Mouse (Mus musculus): ENCODE data around the gene Ttc28.

Gene Ttc28

GRCm38 (mm10) chr5:111218111-111218891, 338.7 kb downstream of the Ttc28 start:
- no peak for DNase-seq

- no peak for DNase-seq
Measured at GRCm38 (mm10) chr5:111218998-111219397, 339.4 kb downstream of the Ttc28 start.

- peak; percentile 59 for DNase-seq
Measured at GRCm38 (mm10) chr5:111220679-111221380, 341.2 kb downstream of the Ttc28 start.

GRCm38 (mm10) chr5:111222820-111223219, 343.2 kb downstream of the Ttc28 start:
- DNase-seq, result no peak

GRCm38 (mm10) chr5:111225306-111225705, 345.7 kb downstream of the Ttc28 start:
- DNase-seq, result no peak

- no peak for DNase-seq
Measured at GRCm38 (mm10) chr5:111226486-111226885, 346.9 kb downstream of the Ttc28 start.

- DNase-seq, result no peak
Measured at GRCm38 (mm10) chr5:111227850-111228249, 348.2 kb downstream of the Ttc28 start.

- no peak for DNase-seq
Measured at GRCm38 (mm10) chr5:111228302-111229040, 348.9 kb downstream of the Ttc28 start.

GRCm38 (mm10) chr5:111229041-111229394, 349.4 kb downstream of the Ttc28 start:
- no peak for DNase-seq

GRCm38 (mm10) chr5:111229671-111230070, 350.1 kb downstream of the Ttc28 start:
- DNase-seq, result no peak

GRCm38 (mm10) chr5:111231044-111231443, 351.4 kb downstream of the Ttc28 start:
- DNase-seq, result no peak

- DNase-seq, result no peak
Measured at GRCm38 (mm10) chr5:111231769-111232168, 352.2 kb downstream of the Ttc28 start.

GRCm38 (mm10) chr5:111233022-111233709, 353.6 kb downstream of the Ttc28 start:
- no peak for DNase-seq

GRCm38 (mm10) chr5:111235131-111235530, 355.5 kb downstream of the Ttc28 start:
- DNase-seq, result no peak

- no peak for DNase-seq
Measured at GRCm38 (mm10) chr5:111237176-111237636, 357.6 kb downstream of the Ttc28 start.

- no peak for DNase-seq
Measured at GRCm38 (mm10) chr5:111239223-111239622, 359.6 kb downstream of the Ttc28 start.

- DNase-seq, result no peak
Measured at GRCm38 (mm10) chr5:111243447-111244040, 363.9 kb downstream of the Ttc28 start.

- DNase-seq, result no peak
Measured at GRCm38 (mm10) chr5:111244061-111244460, 364.5 kb downstream of the Ttc28 start.

- no peak for DNase-seq
Measured at GRCm38 (mm10) chr5:111247571-111248265, 368.1 kb downstream of the Ttc28 start.

GRCm38 (mm10) chr5:111252147-111252546, 372.5 kb downstream of the Ttc28 start:
- DNase-seq, result no peak

- DNase-seq, result no peak
Measured at GRCm38 (mm10) chr5:111254362-111254761, 374.8 kb downstream of the Ttc28 start.

GRCm38 (mm10) chr5:111254781-111255180, 375.2 kb downstream of the Ttc28 start:
- no peak for DNase-seq

Measured in thymus, postnatal 25 days (tissue).